Mouse (Mus musculus) layer of hippocampus, adult 2 months (tissue): ENCODE results near the gene 6330403K07Rik. TPM values are rescaled to one million over a fixed set of nuclear protein-coding genes. Genes with fewer than 3 reads are reported as not detected.

ENCODE experiments used
- DNase-seq, 2 experiments: peaks; one replicate each; pipeline ENCODE4 v3.0.0; 2022; ENCODE audit warnings: low spot score in 2 of 2
- H3K27ac ChIP-seq: fragments of 200-600 bp; 2 replicates; pipeline ENCODE4 v1.8.1; 2022
- H3K4me3 ChIP-seq: fragments of 200-600 bp; 2 replicates; pipeline ENCODE4 v1.8.1; 2022; ENCODE audit warnings: mild to moderate bottlenecking
- CTCF ChIP-seq: fragments of 200-600 bp; conservative IDR thresholded peaks from 2 replicates; pipeline ENCODE4 v1.8.1; 2022; ENCODE audit warnings: antibody characterized with exemption, mild to moderate bottlenecking, moderate library complexity
- long read RNA-seq, 2 experiments: library from polyadenylated mRNA; stranded (forward); transcript quantifications; one replicate each; pipeline ENCODE4 v2.0.0; 2021; ENCODE audit warnings: borderline mapping rate in 2 of 2
- total RNA-seq, 2 experiments: library from RNA; stranded (reverse); gene quantifications; 2 replicates each; pipeline ENCODE4 v1.2.3; 2021

The 6330403K07Rik gene
- 100 to 1,000 TPM; 188 to 197 TPM for total RNA-seq
- long read RNA-seq, experiment 1, transcript 6330403K07Rik-201 (2 exons, 1,494 nt): major isoform, 120 of 127 reads
- long read RNA-seq, experiment 1, partial matches to known transcripts: 7 of 127 reads
- long read RNA-seq, experiment 1, other reads (novel, unspliced or antisense): 0 of 127 reads
- long read RNA-seq, experiment 2, transcript 6330403K07Rik-201 (2 exons, 1,494 nt): major isoform, 140 of 149 reads
- long read RNA-seq, experiment 2, partial matches to known transcripts: 8 of 149 reads
- long read RNA-seq, experiment 2, other reads (novel, unspliced or antisense): 1 of 149 reads

GRCm38 (mm10) chr11:71033163-71033761 is at the start of gene 6330403K07Rik:
Gene 6330403K07Rik (minus strand): TSS chr11:71033513.
- peak; percentile 50 to 68 for DNase-seq
- Histone ChIP-seq H3K27ac (peak within 1 kb of the TSS; percentile 97), H3K4me3 (peak within 1 kb of the TSS; percentile 67)
- no peak for TF ChIP-seq CTCF

GRCm38 (mm10) chr11:71076342-71076741 is 43.0 kb upstream of the 6330403K07Rik start:
- no peak for DNase-seq
- no peak for TF ChIP-seq CTCF
- no peak overlapping the region for H3K4me3 ChIP-seq
- H3K27ac ChIP-seq: no peak overlapping the region

- no peak overlapping the region for H3K4me3 ChIP-seq
- no peak overlapping the region for H3K27ac ChIP-seq
- TF ChIP-seq CTCF: peak; percentile 86
- DNase-seq: peak; percentile 39 to 47
Measured at GRCm38 (mm10) chr11:71052554-71052953, 19.2 kb upstream of the 6330403K07Rik start.

DNA sequence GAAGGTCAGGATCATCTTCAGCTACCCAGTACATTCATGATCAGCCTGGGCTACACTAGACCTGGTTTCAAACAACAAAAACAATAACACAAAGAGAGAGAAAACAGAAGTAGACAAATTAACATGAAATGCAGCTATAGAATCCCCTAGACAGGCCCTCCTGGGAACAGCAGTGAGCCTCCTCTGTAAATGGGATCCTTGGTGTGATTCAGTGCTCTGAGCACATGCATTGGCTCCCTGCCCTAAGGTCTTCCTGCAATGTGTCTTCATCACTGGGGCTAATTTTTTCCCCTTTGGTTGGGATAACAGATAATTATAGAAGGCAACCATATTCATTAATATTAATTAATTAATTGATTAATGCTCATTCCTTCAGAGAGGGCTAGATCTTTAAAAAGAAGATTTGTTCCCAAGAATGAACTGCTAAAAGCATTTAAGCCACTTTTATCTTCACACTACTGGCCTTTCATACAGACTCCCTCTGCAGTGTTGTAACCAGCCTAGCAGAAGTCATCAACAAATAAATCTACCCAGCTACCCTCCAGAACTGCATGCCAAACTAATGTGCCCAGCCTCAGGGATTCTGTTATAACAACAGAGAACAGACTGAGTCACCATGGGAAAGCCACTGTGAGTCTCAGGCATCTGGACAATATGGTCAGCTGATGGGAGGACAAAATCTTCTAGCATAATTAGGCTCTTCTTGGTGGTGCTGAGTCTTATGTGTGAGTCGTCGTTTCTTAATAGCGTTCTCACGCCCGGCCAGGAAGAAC is 6.4 kb upstream of the 6330403K07Rik start:
- no peak for TF ChIP-seq CTCF
- no peak for DNase-seq
- no peak overlapping the region for H3K4me3 ChIP-seq
- no peak overlapping the region for H3K27ac ChIP-seq

- DNase-seq: peak in 1 of 2 experiments; percentile 36
- peak overlapping the region; percentile 67 for H3K4me3 ChIP-seq
- peak overlapping the region; percentile 97 for H3K27ac ChIP-seq
- no peak for TF ChIP-seq CTCF
Measured at GRCm38 (mm10) chr11:71032491-71033162, 686 bp downstream of the 6330403K07Rik start.

GRCm38 (mm10) chr11:71032070-71032469 is 1.2 kb downstream of the 6330403K07Rik start:
- H3K27ac ChIP-seq: peak overlapping the region; percentile 97
- H3K4me3 ChIP-seq: peak overlapping the region; percentile 67
- TF ChIP-seq CTCF: no peak
- DNase-seq: no peak

DNA sequence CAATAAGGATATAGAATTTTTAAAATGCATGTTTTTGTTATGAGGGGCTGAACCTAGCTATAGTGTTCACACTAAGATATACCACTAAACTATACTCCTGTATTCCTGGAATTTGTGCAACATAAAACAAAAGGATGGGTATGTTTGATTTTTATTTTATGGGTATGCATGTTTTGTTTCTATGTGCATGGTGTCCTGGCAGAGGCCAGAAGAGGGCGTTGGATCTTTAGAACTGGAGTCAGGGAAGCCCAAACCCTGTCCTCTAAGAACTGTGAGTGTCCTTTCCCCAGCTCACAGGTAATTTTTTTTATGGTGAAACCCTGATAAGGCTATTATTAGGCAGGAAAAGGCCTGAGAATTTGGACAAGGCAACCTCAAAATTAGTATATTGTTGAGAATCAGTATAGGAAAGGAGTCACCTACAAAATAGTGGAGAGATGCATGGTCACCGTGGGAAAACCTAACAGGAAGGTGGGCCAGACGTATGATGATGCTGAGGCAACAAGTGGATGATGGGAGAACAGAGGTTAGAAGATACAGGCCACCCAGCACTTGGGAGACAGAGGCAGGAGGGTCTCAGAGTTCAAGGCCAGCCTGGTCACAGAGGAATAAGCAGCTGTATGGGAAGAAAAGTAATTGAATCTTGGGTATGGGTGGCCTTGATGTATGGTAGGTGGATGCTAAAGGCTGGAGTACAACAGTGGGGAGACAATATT is 3.8 kb downstream of the 6330403K07Rik start:
- peak; percentile 66 for TF ChIP-seq CTCF
- H3K4me3 ChIP-seq: no peak overlapping the region
- DNase-seq: no peak
- H3K27ac ChIP-seq: no peak overlapping the region

DNA sequence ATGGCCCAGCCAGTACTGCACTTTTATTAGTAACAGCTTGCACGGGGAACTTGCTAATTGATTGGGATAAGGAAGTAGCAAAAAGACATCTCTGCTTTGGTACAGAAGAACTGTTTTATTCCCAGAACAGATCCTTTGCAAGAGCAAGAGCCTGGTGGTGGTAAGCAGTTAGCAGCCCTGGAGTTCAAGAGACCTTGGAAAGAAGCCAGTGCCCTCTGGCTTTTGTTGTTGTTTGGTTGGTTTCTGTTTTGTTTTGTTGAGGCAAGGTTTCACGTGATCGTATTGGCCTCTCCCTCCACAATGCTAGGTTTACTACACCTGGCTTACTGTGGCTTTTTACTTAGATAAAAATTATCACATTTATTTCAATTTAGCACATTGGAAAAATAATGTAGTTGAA is 5.0 kb downstream of the 6330403K07Rik start:
- DNase-seq: no peak
- H3K27ac ChIP-seq: no peak overlapping the region
- H3K4me3 ChIP-seq: no peak overlapping the region
- no peak for TF ChIP-seq CTCF

GRCm38 (mm10) chr11:71019201-71020068 is 13.9 kb downstream of the 6330403K07Rik start, which contains the start of the genes Mis12 and Derl2:
Gene Mis12 (plus strand): TSS chr11:71019611.
Gene Derl2 (minus strand): TSS chr11:71019841.
- peak; percentile 7; the same call in 1 of the 2 replicates for TF ChIP-seq CTCF
- peak within 1 kb of the TSS; percentile 94 for H3K27ac ChIP-seq
- peak; percentile 97 to 100 for DNase-seq
- peak within 1 kb of the TSS; percentile 82 for H3K4me3 ChIP-seq

GRCm38 (mm10) chr11:71018416-71019200 is 14.7 kb downstream of the 6330403K07Rik start:
- no peak for TF ChIP-seq CTCF
- H3K4me3 ChIP-seq: peak overlapping the region; percentile 82
- no peak for DNase-seq
- peak overlapping the region; percentile 94 for H3K27ac ChIP-seq
